Mouse (Mus musculus): Measurements from ENCODE around the gene Cep135. TPM values are rescaled to one million over a fixed set of nuclear protein-coding genes. Genes with fewer than 3 reads are reported as not detected.

Cep135 gene
- polyA plus RNA-seq, 1 experiment from 2014 or later = 3.6 TPM

DNA sequence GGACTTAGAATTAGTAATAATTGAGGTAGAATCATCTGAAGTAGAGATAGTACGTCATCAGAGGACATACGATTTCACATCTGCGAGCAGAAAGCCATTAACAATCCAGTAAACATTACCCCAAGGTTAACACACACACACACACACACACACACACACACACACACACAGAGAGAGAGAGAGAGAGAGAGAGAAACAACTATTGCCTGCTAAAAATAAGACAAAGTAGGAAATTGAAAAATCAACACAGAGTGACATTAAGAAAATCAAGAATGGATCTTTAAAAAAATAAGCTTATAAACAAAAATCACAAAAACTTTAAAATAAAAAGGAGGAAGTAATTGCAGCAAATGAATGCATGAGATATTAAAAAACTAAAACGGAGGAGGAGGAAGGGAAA, 61.4 kb downstream of the Cep135 start:
- H3K9ac ChIP-seq = no peak overlapping the region
- WGBS = 64% methylated on average over 4 of the region's 4 CpGs
- no peak overlapping the region for H3K27ac ChIP-seq (replicated peaks)
- H3K27me3 ChIP-seq = no peaks in the 10 kb centered on the region
- no peak overlapping the region for H3K4me2 ChIP-seq
- ATAC-seq (ENCODE audit: low read depth) = no peak
- H3K9me3 ChIP-seq = no peaks in the 10 kb centered on the region
- 0 out of 2 replicates have a peak, but pooled peaks cover 3% of the 10 kb centered on the region for H3K36me3 ChIP-seq
- H3K4me1 ChIP-seq (replicated peaks) = peaks cover 8% of the 10 kb centered on the region
- H3K4me3 ChIP-seq = no peak overlapping the region

- no peak overlapping the region for H3K4me2 ChIP-seq
- no peak overlapping the region for H3K4me3 ChIP-seq
- ATAC-seq (ENCODE audit: low read depth) = peak; percentile 75
- no peaks in the 10 kb centered on the region for H3K9me3 ChIP-seq
- 61% methylated on average over 5 of the region's 5 CpGs for WGBS
- H3K4me1 ChIP-seq (replicated peaks) = peaks cover 8% of the 10 kb centered on the region
- H3K27ac ChIP-seq (replicated peaks) = peak overlapping the region; percentile 56
- H3K9ac ChIP-seq = no peak overlapping the region
- H3K36me3 ChIP-seq = no peaks in the 10 kb centered on the region
- H3K27me3 ChIP-seq = no peaks in the 10 kb centered on the region
Observed at GRCm38 (mm10) chr5:76651151-76651725, 62.7 kb downstream of the Cep135 start.

DNA sequence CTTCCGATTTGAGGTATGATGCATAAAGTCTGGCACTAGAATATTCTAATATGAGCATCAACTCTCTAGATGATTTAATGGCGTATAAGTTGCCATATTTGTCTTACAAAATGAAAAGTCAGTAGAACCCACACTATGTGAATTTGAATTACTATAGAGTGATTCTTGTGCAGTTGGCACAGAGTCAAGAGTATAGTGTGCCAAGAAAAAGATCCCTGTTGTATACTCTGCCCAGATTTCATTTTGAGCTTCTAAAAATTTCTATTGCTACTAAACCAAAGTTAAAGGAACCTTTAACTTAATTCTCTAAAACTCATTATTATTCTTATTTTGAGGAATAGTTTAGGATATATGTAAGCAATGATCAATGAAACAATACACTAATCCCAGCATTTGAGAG, 67.7 kb downstream of the Cep135 start, which contains the start of gene C530008M17Rik:
TSS of gene C530008M17Rik (plus strand) at position 301 of the 400 bp plus-strand sequence.
- no peaks in the 10 kb centered on the region for H3K27me3 ChIP-seq
- H3K27ac ChIP-seq (replicated peaks) = peak within 1 kb of the TSS; percentile 99
- H3K4me3 ChIP-seq = peak within 1 kb of the TSS; percentile 95
- H3K9ac ChIP-seq = peak within 1 kb of the TSS; percentile 99
- no peaks in the 10 kb centered on the region for H3K9me3 ChIP-seq
- peak within 1 kb of the TSS; percentile 78 for H3K4me2 ChIP-seq
- H3K4me1 ChIP-seq (replicated peaks) = peaks cover 32% of the 10 kb centered on the region
- ATAC-seq (ENCODE audit: low read depth) = no peak
- H3K36me3 ChIP-seq = no peaks in the 10 kb centered on the region
- 89% methylated on average over 2 of the region's 2 CpGs for WGBS

DNA sequence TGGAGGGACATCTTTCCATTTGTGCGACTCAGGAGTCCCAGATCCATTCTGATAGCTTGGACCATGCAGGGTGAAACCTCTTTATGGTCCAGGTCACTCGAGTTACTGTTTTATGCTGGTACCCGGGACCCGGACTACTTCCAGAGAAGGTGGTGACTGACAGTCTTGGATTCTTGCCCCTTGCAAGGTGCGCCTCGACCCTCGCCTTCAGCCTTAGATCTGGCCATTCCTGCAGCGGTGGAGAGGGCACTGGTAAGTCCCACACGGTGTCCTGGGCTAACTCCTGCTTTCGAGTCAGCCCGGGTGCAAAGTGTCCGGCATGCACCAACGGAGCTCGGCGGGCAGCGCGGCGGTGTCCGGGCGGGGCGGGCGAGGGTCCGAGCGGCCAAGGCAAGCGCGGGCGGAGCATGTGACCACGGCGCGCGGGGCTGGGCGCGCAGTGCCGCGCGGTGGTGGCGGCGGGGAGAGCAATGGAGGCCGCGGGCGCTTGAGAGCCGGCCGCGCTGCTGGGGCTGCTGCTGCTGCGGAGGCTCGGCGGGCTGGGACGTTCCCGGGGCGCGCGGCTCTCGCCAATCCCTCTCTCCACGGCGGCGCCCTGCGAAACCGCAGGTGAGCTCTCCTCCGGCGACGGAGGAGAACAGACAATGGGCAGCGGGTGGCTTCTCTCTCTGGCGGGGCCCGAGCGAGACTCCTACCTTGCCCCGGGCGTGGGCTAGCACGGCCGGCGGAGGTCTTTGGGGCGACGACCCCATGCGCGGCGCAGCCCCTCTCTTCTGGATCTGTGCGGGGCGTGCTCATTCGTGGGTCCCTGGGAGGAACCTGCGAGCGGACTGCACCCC, 69.0 kb downstream of the Cep135 start:
- H3K4me2 ChIP-seq = peak overlapping the region; percentile 78
- WGBS = under 1% methylated on average over 76 of the region's 80 CpGs
- peak overlapping the region; percentile 99 for H3K27ac ChIP-seq (replicated peaks)
- H3K9ac ChIP-seq = peak overlapping the region; percentile 99
- no peaks in the 10 kb centered on the region for H3K9me3 ChIP-seq
- H3K4me1 ChIP-seq (replicated peaks) = peaks cover 38% of the 10 kb centered on the region
- ATAC-seq (ENCODE audit: low read depth) = peak; percentile 94
- peak overlapping the region; percentile 95 for H3K4me3 ChIP-seq
- no peaks in the 10 kb centered on the region for H3K36me3 ChIP-seq
- H3K27me3 ChIP-seq = no peaks in the 10 kb centered on the region

DNA sequence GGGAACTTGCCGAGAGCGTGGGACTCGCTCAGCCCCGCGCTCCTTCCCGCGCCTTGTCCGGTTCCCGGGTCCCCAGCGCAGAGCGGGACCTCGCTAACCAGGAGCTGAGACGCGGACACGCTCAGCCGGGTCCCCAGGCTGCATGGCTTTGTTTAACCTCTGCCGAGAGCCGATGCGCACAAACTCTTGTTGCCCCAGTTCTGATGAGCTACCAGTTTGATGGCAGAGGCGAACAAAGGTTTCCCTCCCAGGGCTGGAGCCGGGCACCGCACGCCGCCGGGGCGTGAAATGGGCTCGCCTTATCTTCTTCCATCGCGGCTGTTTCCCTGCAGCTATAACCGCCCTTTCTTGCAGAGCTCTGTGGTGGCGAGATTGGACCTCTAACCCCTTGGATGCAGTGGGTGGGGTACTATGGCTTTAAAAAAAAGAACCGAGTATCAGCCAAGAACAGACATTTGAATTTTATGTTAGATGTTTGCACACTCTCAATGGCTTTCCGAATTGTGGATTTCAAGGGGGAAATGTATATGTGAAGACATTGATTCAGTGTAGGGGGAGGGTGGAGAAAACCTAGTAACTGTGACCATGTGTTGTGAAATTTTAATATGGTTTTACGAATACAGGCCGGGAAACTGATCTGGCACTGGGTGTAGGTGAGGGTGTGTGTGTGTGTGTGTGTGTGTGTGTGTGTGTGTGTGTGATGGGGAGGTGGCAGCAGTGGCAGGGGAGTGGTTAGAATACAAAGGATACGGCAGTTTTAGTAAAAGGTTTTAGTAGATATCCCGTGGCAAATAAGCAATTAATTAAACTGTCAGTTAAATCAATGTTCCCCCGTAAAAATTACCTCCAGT, 69.8 kb downstream of the Cep135 start:
- no peaks in the 10 kb centered on the region for H3K36me3 ChIP-seq
- no peaks in the 10 kb centered on the region for H3K27me3 ChIP-seq
- H3K4me1 ChIP-seq (replicated peaks) = peaks cover 46% of the 10 kb centered on the region
- peak overlapping the region; percentile 95 for H3K4me3 ChIP-seq
- H3K27ac ChIP-seq (replicated peaks) = peak overlapping the region; percentile 99
- ATAC-seq (ENCODE audit: low read depth) = peak; percentile 88
- H3K4me2 ChIP-seq = peak overlapping the region; percentile 78
- WGBS = 1% methylated on average over 38 of the region's 38 CpGs
- no peaks in the 10 kb centered on the region for H3K9me3 ChIP-seq
- peak overlapping the region; percentile 99 for H3K9ac ChIP-seq

- Histone ChIP-seq H3K9me3 (no peaks in the 10 kb centered on the region), H3K36me3 (no peaks in the 10 kb centered on the region), H3K4me1 (replicated peaks) (peaks cover 55% of the 10 kb centered on the region), H3K4me3 (peak overlapping the region; percentile 95; the same call in 1 of the 2 replicates), H3K27ac (replicated peaks) (no peak overlapping the region), H3K9ac (0 out of 2 replicates have a peak overlapping the region, but pooled peaks have one; percentile 8), H3K4me2 (peak overlapping the region; percentile 78), H3K27me3 (no peaks in the 10 kb centered on the region)
- no peak for ATAC-seq (ENCODE audit: low read depth)
- 62% methylated on average over 8 of the region's 8 CpGs for WGBS
Observed at GRCm38 (mm10) chr5:76659958-76660635, 71.6 kb downstream of the Cep135 start.

GRCm38 (mm10) chr5:76661310-76661709, 72.8 kb downstream of the Cep135 start:
- WGBS = 62% methylated on average over 4 of the region's 4 CpGs
- Histone ChIP-seq H3K4me1 (replicated peaks) (peaks cover 67% of the 10 kb centered on the region), H3K27me3 (no peaks in the 10 kb centered on the region), H3K9ac (no peak overlapping the region), H3K4me3 (no peak overlapping the region), H3K4me2 (no peak overlapping the region), H3K9me3 (no peaks in the 10 kb centered on the region), H3K36me3 (no peaks in the 10 kb centered on the region), H3K27ac (replicated peaks) (no peak overlapping the region)
- ATAC-seq (ENCODE audit: low read depth) = no peak

DNA sequence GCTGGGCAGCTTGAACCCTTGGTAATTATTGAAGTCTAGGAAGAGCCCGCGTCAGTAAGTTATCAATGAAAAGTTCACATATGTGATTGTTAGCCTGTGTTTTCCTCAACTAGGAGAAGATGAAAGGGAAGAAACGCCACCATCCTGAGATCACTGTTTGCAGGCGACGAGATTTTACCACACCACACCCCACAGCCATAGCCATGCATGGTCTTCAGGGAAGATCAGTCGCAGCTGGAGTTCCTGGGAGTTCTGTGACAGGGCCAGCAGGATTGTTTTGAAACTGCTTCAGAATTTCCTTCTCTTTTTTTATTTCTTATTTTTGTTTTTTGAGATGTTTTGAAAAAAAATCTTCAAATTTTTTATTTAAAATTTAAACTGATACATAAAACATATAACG, 76.4 kb downstream of the Cep135 start:
- Histone ChIP-seq H3K4me1 (replicated peaks) (peaks cover 89% of the 10 kb centered on the region), H3K9ac (peak overlapping the region; percentile 35; the same call in 1 of the 2 replicates), H3K27ac (replicated peaks) (peak overlapping the region; percentile 73), H3K27me3 (no peaks in the 10 kb centered on the region), H3K9me3 (no peaks in the 10 kb centered on the region), H3K4me3 (no peak overlapping the region), H3K36me3 (no peaks in the 10 kb centered on the region), H3K4me2 (peak overlapping the region; percentile 8; the same call in 1 of the 2 replicates)
- WGBS = 35% methylated on average over 7 of the region's 7 CpGs
- no peak for ATAC-seq (ENCODE audit: low read depth)

DNA sequence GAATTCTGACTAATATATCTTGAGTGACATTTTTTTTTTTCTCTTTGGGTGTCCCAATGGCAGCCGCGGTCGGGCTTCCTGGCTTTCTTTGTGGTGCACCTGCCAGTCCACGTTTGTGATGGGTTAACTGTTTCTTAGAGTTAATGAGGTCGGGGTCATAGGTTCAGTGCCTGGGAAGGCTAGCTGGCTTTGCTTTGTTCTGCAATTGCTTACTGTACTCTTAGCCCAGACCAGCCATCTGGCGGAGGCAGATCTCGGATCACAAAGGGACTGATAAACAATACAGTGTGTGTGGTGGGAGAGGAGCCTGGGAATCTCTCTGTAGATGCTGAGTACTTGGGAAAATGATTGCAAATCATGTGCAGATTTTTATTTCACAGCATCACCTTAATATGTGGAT, 76.9 kb downstream of the Cep135 start:
- Histone ChIP-seq H3K9me3 (no peaks in the 10 kb centered on the region), H3K27me3 (no peaks in the 10 kb centered on the region), H3K4me3 (no peak overlapping the region), H3K36me3 (no peaks in the 10 kb centered on the region), H3K9ac (peak overlapping the region; percentile 51; the same call in 1 of the 2 replicates), H3K4me2 (peak overlapping the region; percentile 39), H3K4me1 (replicated peaks) (peaks cover 88% of the 10 kb centered on the region), H3K27ac (replicated peaks) (peak overlapping the region; percentile 73)
- ATAC-seq (ENCODE audit: low read depth) = peak; percentile 82
- WGBS = 4% methylated on average over 7 of the region's 7 CpGs

DNA sequence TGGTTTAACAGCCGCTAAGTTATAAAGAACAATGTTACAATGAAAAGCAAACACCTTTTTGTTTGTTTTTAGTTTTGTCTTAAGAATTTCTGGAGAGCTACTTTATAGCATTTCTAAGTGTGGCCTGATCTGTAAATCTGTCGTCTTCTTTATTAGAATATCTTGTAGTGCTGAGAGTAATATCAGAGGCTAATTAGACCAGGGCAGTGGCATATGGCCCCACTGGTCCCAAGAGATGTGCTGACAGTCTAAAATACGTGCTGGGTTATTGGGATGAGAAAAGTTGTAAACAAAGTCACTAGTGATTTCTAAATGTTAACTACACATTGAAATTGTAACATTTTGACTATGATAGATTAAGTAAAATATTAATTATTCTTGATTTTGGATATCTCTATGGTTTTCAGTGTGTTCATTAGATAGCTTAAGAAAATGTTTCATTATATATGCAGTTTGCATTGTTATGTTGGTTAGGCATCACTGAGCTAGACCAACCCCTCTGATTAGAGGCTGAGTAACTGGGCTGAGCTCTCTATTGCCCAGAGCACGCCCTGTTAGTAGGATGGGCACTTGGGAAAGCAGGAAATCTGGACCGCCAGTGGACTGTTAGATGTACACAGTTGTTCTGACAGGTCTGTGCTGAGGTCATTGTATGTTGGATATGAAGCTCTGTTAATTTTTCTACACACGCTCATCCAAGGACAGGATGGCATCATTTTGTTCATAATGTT, 77.7 kb downstream of the Cep135 start:
- H3K4me1 ChIP-seq (replicated peaks) = peaks cover 80% of the 10 kb centered on the region
- H3K9ac ChIP-seq = 0 out of 2 replicates have a peak overlapping the region, but pooled peaks have one; percentile 51
- no peak overlapping the region for H3K4me3 ChIP-seq
- WGBS = 29% methylated on average over 6 of the region's 6 CpGs
- peak; percentile 37; the same call in 1 of the 2 replicates for ATAC-seq (ENCODE audit: low read depth)
- no peaks in the 10 kb centered on the region for H3K27me3 ChIP-seq
- no peak overlapping the region for H3K4me2 ChIP-seq
- no peaks in the 10 kb centered on the region for H3K36me3 ChIP-seq
- no peaks in the 10 kb centered on the region for H3K9me3 ChIP-seq
- peak overlapping the region; percentile 73 for H3K27ac ChIP-seq (replicated peaks)

DNA sequence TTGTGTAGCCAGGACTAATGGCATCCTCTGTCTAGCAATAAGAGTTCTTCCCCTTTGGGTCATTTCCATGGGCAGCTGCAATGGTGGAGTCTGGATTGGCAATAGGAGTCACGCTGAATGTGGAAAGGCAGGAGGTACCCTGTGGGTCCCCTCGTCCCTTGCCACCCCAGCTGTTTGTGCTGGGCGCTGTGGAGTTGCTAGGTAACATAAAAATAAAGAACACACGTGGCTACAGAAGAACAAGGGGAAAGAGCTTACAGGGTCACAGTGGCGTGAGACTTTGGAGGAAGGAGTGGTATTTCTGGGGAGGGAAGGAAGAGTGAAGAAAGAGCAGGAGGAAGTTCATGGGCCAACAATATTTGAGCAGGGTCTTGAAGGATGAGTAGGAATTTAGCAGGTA, 79.6 kb downstream of the Cep135 start:
- H3K36me3 ChIP-seq = no peaks in the 10 kb centered on the region
- H3K27ac ChIP-seq (replicated peaks) = no peak overlapping the region
- no peaks in the 10 kb centered on the region for H3K27me3 ChIP-seq
- no peaks in the 10 kb centered on the region for H3K9me3 ChIP-seq
- H3K9ac ChIP-seq = no peak overlapping the region
- peaks cover 66% of the 10 kb centered on the region for H3K4me1 ChIP-seq (replicated peaks)
- ATAC-seq (ENCODE audit: low read depth) = no peak
- 45% methylated on average over 5 of the region's 5 CpGs for WGBS
- no peak overlapping the region for H3K4me2 ChIP-seq
- H3K4me3 ChIP-seq = no peak overlapping the region
